Mouse (Mus musculus) lung, postnatal 0 days (tissue): Measurements from ENCODE around the gene Ndufs7.

Source experiments
- CTCF ChIP-seq: IDR thresholded peaks from 2 replicates; pipeline ENCODE4 v1.5.1; 2016; ENCODE audit warnings: antibody characterized with exemption, mild to moderate bottlenecking
- EP300 ChIP-seq: IDR thresholded peaks from 2 replicates; pipeline ENCODE4 v1.6.1; 2016; ENCODE audit warnings: antibody characterized with exemption, mild to moderate bottlenecking, control low read depth

GRCm38 (mm10) chr10:80299301-80299700, 50.4 kb downstream of the Ndufs7 start:
- TF ChIP-seq CTCF (no peak), EP300 (no peak)
